Mouse (Mus musculus): ENCODE measurements around the gene Ncapd2.
"Not testable (repeated sequence)": the region's sequence is repeated elsewhere in the genome, so short reads cannot be mapped to it uniquely, and the experiment has no call there.

The Ncapd2 gene

DNA sequence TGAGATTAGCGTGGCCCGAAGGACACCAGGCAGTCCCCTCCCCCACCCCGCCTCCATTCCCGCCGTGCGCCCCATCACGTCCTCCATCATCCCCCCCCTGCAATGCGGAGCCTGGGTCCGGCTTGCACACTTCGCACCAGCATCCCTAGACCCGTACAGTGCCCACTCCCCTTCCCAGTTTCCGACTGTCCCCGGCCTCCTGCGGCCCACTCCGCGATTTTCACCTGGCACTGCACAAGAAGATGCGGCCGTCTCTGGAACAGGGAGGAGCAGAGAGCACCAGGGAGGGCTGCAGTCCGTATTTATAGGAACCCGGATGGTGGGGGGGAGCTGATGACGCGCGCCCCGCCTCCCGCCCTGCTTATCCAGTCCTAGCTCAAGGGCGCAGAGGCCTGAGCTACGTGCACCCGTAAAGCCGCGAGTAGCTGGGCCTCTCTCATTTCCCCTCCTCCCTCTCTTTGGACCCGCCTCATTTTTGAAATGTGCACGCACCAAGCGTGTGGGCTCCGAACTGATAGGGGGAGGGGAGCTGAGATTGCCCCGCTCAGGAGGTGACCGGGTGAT lies 26.1 kb downstream of the Ncapd2 start:
- DNase-seq (ENCODE audit: low spot score in 2 of 2), result peak; percentile 89 to 97

DNA sequence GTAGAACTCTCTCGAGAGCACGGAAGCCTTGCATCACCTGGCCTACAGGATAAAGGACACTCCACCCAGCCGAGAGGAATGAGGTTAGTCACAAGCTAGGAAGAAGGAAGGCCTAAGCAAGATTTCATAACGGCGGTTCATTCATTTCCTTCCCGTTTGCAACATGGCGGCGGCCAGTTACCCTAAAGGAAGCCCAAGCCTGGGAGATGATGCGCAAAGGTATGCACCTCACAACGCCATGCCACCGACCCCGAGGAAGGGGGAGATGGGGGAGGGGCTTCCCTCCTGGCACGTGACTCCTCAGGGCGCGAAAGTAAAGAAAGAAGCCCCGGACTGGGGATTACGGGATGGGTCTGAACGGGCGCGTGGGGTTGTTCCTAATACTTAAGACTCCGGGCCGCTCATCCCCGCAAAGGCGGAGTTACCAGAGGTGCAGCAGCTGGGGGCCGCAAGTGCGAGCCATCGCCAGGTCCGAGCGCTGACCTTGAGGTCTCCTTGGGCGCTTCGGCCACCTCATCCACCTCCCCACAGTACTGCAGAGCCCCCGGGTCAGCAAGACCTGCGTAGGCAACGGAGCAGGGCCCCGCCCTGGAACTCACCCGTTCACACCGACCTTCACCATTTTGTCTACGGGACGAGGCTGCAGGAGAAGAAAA lies 26.7 kb downstream of the Ncapd2 start:
- peak in 1 of 2 experiments; percentile 64 for DNase-seq (ENCODE audit: low spot score in 2 of 2)

- no peak for DNase-seq (ENCODE audit: low spot score in 2 of 2)
Observed at GRCm38 (mm10) chr6:125163801-125164657, 27.5 kb downstream of the Ncapd2 start.

- DNase-seq (ENCODE audit: low spot score in 2 of 2), result not testable (repeated sequence)
Observed at GRCm38 (mm10) chr6:125162615-125163305, 28.7 kb downstream of the Ncapd2 start.

DNA sequence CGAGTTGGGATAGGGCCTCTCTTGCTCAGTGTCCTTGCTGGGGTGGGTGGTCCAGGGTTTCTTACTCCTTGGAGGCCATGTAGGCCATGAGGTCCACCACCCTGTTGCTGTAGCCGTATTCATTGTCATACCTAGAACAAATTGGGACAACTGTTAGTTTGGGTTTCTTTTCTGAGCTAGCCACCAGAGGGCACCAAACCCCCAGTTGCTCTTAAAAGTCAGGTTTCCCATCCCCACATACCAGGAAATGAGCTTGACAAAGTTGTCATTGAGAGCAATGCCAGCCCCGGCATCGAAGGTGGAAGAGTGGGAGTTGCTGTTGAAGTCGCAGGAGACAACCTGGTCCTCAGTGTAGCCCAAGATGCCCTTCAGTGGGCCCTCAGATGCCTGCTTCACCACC lies 29.5 kb downstream of the Ncapd2 start:
- DNase-seq (ENCODE audit: low spot score in 2 of 2), result peak in 1 of 2 experiments; percentile 75

- no peak for DNase-seq (ENCODE audit: low spot score in 2 of 2)
Observed at GRCm38 (mm10) chr6:125160854-125161760, 30.4 kb downstream of the Ncapd2 start.

GRCm38 (mm10) chr6:125160558-125160853 lies 31.0 kb downstream of the Ncapd2 start:
- no peak for DNase-seq (ENCODE audit: low spot score in 2 of 2)

GRCm38 (mm10) chr6:125159773-125160557 lies 31.5 kb downstream of the Ncapd2 start:
- no peak for DNase-seq (ENCODE audit: low spot score in 2 of 2)

DNA sequence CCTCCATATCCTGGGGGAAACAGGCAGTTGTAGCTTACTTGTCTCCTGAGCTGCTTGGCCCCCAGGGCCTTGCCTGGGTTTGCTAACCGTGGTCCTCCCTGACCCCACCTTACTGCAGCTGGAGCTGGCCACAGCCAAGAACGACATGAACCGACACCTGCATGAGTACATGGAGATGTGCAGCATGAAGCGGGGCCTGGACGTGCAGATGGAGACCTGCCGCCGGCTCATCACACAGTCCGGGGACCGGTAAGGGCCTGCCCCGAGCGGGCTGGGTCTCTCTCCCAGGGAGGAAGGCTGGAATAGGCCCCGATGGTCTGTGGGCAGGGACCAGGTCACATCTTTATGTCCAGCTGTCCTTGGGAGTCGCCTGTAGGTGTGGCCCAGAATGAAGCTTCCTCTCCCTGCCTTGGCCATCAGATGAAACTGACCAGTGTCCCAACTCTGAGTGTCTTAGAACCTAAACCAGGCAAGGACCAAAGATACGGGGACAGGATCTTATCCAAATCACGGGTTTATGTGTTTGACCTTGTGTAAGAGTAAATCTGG lies 32.5 kb downstream of the Ncapd2 start:
- DNase-seq (ENCODE audit: low spot score in 2 of 2), result no peak

DNA sequence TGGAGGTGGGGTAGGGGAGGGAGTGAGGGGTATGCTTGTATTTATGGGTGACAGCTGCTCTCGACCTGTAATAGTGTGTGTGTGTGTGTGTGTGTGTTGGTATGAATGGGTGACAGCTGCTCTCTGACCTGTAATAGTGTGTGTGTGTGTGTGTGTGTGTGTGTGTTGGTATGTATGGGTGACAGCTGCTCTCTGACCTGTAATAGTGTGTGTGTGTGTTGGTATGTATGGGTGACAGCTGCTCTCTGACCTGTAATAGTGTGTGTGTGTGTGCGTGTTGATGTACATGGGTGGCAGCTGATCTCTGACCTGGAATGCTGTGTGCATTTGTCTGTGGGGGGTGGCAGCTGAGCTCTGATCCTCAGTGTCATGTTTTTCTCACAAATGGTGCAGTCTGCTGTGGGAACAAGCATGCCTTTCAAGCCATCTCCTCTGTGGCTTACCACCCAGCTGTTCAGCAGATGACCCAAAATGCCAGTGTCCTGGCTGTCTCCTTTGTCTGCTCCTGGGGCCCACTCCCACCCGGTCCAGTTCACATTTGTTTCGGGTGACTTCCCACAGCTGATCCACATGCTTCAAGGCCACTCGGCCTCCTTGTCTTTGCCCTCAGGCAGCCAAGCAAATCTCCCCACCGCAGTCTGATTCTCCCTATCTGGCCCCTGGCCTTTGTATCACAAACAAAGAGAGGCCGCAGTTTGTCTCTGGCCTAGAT lies 34.4 kb downstream of the Ncapd2 start:
- DNase-seq (ENCODE audit: low spot score in 2 of 2), result no peak

- no peak for DNase-seq (ENCODE audit: low spot score in 2 of 2)
Observed at GRCm38 (mm10) chr6:125156491-125156890, 35.0 kb downstream of the Ncapd2 start.

GRCm38 (mm10) chr6:125155262-125155661 lies 36.2 kb downstream of the Ncapd2 start:
- no peak for DNase-seq (ENCODE audit: low spot score in 2 of 2)

- no peak for DNase-seq (ENCODE audit: low spot score in 2 of 2)
Observed at GRCm38 (mm10) chr6:125154550-125154949, 37.0 kb downstream of the Ncapd2 start.

GRCm38 (mm10) chr6:125153682-125154081 lies 37.8 kb downstream of the Ncapd2 start:
- DNase-seq (ENCODE audit: low spot score in 2 of 2), result no peak

GRCm38 (mm10) chr6:125153018-125153389 lies 38.5 kb downstream of the Ncapd2 start:
- DNase-seq (ENCODE audit: low spot score in 2 of 2), result no peak

DNA sequence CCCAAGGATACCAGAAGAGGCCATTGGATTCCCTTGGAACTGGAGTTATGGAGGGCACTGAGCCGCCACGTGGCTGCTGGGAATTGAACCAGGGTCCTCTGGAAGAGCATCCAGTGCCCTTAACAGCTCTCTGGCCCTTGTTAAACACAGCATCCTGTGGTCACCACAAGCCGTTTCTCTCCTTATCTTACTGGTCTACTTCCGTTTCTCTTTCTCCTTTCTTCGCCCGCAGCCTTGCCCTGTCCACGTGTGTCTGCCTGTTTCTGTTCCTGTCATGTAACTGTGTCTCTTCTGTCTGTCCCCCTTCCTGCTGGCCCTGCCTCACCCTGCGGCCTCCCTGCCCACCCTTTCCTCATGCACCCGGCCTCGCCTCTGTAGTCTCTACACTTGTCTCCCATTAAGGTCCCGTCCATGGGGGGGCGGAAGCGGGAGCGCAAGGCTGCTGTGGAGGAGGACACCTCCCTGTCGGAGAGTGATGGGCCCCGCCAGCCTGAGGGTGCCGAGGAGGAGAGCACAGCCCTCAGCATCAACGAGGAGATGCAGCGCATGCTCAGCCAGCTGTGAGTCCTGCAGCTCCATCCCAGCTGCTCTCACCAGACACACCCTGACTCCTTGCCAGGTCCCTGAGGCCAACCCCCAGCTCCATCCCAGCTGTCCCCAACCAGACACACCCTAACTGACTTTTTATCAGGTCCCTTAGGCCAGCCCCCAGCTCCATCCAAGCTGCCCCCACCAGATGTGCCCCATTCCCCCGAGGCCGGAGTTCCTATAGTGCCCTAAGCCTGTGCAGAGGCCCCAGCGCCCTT lies 39.1 kb downstream of the Ncapd2 start:
- no peak for DNase-seq (ENCODE audit: low spot score in 2 of 2)

DNA sequence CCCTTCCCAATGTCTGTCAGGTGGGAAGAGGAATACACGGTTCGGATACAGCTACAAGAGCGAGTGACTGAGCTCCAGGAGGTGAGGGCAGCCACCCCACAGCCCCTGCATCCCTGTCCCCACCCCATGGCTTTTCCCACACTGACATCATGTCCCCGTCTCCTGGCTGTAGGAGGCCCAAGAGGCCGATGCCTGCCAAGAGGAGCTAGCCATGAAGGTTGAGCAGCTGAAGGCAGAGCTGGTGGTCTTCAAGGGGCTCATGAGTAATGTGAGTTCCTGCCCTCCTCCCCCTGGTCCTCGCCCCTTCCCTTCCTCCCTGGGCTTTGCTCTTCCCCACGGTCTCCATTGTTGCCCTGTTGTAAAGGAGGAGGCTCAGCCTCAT lies 41.9 kb downstream of the Ncapd2 start:
- DNase-seq (ENCODE audit: low spot score in 2 of 2), result no peak

DNA sequence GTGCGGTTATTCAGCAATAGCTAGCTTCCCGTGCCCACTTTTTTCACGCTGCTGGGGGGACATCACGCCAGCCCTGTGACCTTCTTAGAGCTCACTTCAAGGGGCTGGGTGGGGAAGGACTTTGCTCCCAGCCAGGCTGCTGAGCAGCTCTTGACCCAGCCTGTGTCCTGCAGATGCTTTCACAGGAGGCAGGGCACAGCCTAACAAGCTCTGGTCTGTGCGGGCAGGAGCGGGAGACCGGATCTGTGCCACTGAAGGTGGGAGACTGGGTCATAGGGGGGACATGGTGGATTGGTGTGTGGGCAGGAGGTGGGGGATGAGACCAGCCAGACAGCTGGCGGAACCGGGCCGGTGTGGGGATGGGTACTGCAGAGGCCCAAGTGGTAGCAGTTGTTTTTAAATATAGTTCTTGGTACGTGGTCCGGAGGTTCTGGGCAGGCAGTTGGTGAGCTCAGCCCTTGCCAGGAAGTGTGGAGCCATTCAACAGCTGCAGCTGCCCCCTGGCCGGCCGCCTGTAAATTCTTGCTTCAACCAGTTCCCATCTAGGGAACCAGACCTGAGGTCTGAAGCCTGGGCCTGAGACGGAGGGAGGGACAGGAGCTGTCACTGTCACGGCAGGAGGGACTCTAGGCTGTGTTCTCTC lies 42.5 kb downstream of the Ncapd2 start:
- no peak for DNase-seq (ENCODE audit: low spot score in 2 of 2)
